Mouse (Mus musculus) left cerebral cortex, postnatal 14 days (tissue): ENCODE data around the gene Prkag2. TPM values are rescaled to one million over a fixed set of nuclear protein-coding genes. Genes with fewer than 3 reads are reported as not detected.
A peak's percentile ranks its signal among the peaks of the same experiment; 100 is the strongest.

Experiments used
- DNase-seq, 2 experiments: peaks; one replicate each; pipeline ENCODE4 v3.0.0; 2021 to 2022; ENCODE audit warnings: low spot score in 2 of 2, mixed read lengths in 1 of 2
- intact Hi-C: fragments of 180-260 bp; cut with DNase I; formaldehyde crosslinking; loops from one replicate; pipeline ENCODE4 v1.15.1; 2025
- total RNA-seq, 2 experiments: library from RNA; stranded (reverse); gene quantifications; 2 replicates each; pipeline ENCODE4 v1.2.3; 2021

Prkag2 gene
- total RNA-seq, 2 experiments from 2014 or later = 99.4 to 104 TPM

DNA sequence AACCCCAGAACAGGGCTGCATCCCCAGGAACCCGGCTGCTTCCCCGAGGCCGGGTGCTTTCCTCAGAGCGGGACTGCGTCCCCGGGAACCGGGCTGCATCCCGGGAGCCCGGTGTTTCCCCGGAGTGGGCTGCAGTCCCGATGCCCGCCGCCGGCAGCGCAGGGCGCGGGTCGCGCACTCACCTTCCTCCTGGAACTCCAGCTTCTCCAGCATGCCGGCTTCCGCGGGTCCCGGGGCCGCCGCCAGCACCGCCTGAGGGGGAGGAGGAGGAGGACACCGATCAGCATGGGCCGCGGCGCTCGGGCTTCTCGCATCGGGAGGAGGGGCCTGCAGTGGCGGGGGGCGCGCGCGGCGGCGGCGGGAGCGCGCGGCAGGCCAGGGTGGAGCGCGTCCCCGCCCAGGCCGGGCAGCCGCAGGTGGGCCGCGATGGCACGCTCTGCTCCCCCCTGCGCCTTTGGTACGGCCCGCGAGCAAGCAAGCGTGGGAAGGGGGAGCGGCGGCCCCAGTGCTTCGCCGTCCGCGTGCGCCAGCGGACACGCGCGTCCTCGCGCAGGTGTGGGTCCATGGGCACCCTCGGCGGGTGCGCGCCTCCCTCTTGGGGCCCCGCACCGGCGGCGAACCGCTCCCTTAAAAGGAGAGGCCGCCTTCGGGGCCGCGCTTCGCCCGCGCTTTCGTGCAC is 192.2 kb downstream of the Prkag2 start:
- intact Hi-C loops = loop anchor here (5.0 kb wide), 1 partner anchor 79 kb away; no protein-coding TSS in a partner anchor
- peak; percentile 88 to 90 for DNase-seq

DNA sequence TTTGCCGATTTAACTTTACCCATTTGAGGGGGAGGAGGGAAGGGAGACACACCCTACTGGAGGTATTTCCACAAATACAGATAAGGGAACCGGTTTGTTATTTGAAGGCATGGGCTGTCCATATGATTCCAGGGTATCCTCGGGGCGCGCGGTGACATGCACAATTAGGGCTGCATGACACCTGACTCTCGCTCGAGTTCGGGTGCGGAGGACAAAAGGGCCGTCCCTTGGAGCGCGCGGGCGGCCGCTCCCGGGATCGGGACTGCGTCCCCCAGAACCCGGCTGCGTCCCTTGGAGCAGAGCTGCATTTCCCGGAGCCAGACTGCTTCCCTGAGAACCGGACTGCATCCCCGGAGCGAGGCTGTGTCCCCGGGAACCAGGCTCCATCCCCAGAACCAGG is 192.7 kb downstream of the Prkag2 start:
- peak; percentile 28 to 48 for DNase-seq
- intact Hi-C loops = loop anchor here (5.0 kb wide), 1 partner anchor 80 kb away; no protein-coding TSS in a partner anchor

DNA sequence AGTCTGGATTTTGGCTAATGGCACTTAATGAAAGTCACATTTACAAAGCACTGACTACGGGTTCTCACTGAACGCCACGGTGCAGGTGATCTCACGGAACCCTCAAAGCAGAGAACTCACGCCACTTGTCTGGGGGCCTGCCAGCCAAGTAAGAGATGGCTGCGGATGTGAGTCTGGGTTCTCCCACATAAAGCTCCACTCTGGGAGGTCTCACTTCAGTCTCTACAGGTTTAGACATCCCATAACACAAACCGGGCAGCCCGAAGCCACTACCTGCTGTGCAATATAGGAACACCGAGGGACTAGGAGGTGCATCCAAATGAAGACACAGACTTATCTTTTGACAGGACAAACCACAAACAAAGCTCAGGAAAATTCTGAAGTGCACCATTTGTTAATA is 193.6 kb downstream of the Prkag2 start:
- no peak for DNase-seq
- intact Hi-C loops = loop anchor here (5.0 kb wide), 1 partner anchor 80 kb away; no protein-coding TSS in a partner anchor

DNA sequence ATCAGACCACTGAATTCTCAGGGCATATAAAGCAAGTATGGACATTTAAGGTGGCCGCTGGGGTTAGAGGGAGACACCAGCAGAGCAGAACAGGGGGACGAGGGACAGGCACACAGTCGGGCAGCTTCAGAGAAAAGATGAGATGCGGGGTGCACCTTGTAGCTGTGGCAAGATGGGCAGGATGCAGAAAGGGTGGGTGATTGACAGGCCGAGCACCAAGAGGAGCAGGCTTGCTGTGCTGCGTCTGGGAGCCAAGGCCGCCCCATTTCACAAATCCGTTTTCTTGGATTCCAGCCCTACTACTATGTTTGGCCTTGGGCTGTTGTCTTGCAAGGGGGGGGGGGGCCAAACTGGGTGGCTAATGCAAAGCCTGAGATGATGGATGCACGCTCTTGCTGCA is 195.5 kb downstream of the Prkag2 start:
- DNase-seq = no peak
- intact Hi-C loops = loop anchor here (5.0 kb wide), 1 partner anchor 82 kb away; no protein-coding TSS in a partner anchor

DNA sequence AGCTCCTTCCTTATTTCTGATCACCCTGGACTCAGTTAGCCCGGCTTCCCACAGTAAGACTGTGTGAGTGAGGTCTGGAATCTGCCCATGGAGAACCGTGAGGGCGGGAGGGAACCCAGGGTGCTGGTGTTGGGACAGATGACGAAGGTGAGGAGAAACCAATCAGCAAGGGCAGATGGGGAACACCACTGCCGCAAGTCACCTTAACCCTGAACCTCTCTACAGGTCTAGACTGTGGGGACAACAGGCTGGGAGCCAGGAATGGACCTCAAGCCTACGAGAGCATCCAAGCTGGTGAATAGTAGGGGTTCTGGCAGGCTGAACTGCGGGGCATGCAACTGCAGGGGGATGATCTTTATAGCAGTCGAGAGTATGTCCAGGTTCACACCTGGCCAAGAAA is 196.0 kb downstream of the Prkag2 start:
- no peak for DNase-seq
- intact Hi-C loops = no loop called here

DNA sequence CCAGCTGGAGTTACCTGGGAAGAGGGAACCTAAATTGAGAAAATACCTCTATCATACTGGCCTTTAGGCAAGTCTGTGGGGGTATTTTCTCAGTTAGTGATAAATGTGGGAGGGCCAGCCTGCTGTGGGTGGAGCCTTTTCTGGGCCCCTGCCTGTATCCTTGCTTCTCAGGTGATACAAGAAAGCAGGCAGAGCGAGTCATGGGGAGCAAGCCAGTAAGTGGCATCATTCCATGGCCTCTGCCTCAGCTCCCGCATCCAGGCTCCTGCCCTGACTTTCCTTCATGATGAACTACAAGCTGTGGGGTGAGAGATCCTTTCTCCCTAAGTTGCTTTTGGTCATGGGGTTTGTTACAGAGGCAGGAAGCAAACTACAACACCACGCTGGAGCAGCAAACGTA is 196.4 kb downstream of the Prkag2 start:
- intact Hi-C loops = no loop called here
- no peak for DNase-seq

DNA sequence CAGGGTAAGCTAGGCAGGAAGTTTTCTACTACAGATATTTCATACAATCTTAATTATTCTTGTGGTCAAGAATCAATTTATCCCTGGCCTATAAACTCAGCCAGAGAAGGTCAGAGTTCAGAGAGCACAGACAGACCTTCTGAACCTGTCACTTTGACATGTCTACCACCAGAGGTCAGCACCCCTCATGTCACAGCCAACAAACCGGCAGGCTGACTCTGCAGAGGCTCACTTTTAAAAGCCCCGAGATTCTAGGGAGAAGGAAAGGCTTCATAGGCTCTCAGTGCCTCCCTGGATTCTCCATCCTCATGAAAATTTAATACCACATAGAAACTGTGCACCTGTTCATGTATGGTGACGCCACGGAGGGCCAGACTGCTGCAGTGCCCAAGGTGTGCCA is 197.6 kb downstream of the Prkag2 start:
- intact Hi-C loops = no loop called here
- DNase-seq = no peak

DNA sequence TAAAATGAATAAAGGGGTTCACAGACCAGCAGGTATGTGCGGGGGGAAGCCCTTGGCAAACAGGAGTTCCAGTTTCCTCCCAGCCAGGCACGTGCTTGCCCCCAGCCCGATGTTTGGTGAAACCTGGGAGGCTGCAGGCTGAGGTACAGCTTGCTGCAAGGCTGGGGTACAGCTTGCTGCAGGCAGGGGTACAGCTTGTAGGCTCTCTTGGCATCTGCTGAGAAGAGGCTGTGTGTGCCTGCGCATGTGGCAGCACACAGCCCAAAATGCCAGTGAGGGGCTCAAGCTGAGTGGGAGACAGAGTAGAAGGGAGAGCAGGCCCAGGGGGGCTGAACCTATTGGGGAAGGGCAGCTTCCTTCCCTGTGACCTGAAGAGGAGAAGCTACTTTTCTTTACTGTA is 204.8 kb downstream of the Prkag2 start:
- no peak for DNase-seq
- intact Hi-C loops = no loop called here

DNA sequence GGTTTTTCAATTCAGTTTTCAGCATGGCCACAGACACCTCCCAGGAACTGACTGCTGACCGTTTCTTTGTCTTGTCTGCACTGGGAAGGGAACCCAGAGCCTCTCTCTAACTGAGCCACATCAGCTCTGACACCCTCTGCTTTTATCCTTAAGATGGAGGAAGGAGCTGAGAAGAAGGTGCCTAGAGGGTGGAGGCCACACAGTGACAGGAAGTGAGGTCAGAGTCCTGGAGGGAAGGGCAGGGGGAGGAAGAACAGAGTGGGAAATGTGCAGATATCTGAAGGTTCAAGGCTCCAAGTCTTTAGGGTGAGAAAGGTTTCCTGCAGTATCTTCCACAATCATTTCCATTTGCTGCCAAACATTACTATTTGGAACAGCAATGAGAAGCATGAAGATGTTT is 205.6 kb downstream of the Prkag2 start:
- DNase-seq = no peak
- intact Hi-C loops = no loop called here

DNA sequence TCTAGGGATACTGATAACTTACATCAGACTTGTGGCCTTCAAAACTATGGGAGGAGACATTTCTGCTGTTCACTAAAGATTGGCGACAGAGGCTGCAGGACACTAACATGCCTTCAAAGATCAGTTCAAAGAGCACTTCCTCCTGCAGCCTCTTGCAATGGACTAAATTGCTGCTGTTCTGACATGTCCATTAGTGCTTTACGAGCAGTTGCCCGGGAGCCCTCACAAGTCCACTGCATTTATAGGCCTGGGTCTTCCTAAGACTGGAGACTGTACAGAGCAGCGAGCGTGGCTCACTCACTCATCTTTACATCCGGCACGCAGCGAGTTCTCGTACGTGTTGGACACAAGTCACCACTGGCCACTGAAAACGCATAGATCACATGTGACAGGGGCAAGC is 208.0 kb downstream of the Prkag2 start:
- intact Hi-C loops = no loop called here

DNA sequence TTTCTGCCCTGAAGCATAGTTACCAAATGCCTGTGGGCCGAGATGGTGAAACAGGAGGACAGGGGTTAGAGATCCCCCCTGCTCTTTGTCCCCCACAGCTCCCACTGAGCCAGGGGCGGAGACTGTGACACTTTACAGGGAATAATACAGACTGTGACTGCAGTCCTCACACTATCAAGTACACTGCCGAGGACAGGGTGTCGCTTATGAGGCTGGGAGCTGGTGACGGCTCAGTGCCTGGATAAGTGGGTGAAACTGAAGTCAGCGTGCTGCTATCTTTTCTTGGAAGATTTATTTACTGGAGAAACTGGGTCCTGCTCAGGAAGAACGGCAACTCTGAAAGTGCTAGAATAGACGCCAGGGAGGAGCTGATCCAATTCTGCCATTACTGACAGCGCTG is 210.6 kb downstream of the Prkag2 start:
- intact Hi-C loops = no loop called here
- no peak for DNase-seq

More for the DNA sequence above, 208.0 kb downstream of the Prkag2 start:
- no peak for DNase-seq

DNA sequence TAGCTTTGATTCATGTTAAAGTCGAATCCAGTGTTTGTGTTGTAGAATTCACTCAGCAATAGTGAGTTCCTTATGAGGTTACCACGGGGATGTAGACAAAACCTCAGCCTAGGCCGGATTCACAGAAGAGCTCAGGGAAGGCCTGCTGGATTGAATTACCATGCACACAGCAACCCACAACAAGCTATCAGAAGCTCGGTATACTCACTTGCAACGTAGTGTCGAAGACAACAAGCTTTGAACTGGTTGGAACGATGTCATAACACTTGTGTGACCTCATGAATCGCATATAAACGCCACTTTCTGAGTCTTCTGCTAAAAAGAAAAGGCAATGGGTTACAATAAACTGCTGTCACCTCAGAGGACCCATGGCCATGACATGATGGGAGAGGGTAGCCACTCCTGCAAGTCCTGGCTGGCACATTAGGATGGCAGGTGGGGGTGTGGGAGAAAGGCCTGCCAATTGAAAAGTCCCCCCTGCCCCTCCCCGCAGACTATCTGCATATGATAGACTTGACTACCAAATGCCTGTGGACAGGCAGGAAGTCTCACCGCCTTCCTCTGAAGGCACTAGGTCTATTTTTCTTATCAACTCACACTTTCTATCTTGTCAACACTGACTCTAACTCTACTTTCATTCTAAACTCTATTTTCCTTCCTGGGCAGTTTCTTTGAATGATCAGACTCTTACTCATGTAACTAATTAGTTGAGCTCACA is 211.4 kb downstream of the Prkag2 start:
- DNase-seq = no peak
- intact Hi-C loops = no loop called here

DNA sequence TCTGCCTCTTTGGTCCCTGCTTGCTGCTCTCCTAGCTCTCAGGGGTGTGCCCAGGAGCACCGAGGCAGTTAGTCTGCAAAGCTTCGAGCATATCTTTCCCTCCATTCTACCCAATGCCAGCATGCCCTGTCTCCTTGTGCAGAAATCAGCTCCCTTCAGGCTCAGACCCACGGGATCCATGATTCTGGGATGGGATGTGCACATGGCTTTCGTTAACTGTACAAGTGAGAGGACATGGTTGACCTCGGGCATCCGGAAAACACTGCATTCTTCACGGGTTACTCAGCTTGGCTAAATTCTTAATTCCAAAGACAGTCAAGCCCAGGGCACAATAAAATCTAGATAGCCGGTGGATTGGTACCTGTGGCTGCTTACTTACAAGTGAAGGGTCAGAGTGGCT is 213.2 kb downstream of the Prkag2 start:
- no peak for DNase-seq
- intact Hi-C loops = no loop called here

DNA sequence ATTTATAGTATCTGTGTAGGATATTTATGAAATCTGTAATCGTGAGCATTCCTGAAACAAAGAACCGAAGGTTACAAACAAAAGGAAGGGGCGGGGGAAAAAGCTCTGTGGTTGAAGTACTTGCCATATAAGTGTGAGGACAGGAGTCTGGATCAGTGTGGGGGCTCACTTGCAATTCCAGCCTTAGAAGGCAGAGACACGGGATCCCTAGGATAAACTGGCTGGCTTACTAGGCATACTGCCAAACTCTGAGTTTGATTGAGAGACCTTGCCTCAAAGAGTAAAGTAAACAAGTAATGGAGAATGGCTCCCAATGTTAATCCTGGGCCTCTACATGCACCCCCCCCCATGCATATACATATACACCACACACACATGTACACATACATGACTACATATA is 221.7 kb downstream of the Prkag2 start:
- intact Hi-C loops = no loop called here
- no peak for DNase-seq

DNA sequence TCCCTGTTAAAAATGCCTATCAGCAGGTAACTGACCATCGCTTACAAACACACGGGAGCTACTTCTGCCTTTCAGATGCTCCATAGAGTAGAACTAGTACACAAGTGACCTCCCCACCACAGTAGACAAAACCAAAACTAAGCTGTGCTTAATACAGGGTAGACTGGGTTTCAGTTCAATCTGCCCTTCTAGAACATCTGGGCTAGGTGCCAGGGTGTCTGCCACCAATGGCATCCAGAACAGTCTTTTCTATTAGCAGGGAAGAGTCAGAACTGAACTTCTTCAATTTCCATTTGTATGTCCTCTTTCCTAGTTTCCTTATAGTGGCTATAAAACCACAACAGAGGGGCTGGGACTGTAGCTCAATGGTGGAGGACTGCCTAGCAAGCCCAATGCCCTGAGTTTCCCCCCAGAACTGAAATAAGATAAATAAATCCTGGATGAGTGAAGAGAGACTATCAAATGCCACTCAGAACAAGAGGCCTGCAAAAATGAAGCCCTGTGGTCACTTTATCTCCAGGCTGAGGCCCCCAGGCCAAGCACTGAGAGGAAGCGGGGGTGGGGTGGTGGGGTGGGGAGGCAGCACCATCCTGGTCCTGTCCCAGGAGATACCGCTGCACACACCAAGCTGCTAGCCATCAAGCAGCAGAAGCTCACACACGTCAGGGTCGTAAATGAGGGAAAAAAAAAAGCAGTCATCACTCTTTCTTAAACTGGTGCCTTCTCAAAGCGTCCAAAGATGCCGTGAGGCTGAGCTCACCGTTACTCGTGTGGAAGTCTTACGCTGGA is 222.4 kb downstream of the Prkag2 start:
- intact Hi-C loops = no loop called here
- DNase-seq = no peak

DNA sequence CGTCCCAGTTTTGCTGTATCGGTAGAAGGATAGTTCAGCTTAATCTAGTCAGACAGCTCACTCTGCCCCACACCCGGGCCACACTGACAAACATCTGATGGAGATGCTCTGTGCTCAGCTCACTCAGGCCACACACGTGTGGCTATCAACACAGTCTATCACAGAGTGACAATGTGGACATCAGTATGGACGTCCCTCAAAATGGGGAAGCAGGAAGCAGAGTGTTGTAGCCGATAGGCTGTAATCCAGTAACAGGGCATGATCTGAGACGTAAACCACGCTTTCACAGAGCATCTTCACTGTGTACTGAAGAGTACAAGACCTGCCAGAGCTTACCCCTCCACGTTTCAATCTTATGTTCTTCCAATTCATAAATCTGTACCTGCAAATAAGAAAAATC is 223.8 kb downstream of the Prkag2 start:
- intact Hi-C loops = no loop called here

DNA sequence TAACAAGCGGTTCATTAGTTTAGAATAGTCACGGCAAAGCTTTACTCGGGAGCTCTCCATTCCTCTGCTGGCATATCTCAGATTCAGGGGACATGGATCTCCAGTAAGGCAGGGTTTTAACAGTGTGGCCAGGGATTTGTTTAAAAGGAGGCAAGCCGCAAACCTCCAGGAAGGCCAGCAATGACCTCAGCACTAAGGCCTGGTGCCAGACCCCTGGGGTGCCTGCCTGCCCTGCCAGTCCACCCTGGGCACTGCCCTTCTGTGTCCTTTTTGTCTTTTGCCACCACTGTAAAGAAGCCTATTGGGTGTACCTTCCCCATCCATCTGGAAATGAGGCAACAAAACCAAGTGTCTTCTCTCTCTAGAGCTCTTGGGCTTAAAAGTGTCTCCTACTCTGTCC is 226.3 kb downstream of the Prkag2 start:
- intact Hi-C loops = no loop called here
- DNase-seq = no peak

More for the DNA sequence above, 223.8 kb downstream of the Prkag2 start:
- no peak for DNase-seq

DNA sequence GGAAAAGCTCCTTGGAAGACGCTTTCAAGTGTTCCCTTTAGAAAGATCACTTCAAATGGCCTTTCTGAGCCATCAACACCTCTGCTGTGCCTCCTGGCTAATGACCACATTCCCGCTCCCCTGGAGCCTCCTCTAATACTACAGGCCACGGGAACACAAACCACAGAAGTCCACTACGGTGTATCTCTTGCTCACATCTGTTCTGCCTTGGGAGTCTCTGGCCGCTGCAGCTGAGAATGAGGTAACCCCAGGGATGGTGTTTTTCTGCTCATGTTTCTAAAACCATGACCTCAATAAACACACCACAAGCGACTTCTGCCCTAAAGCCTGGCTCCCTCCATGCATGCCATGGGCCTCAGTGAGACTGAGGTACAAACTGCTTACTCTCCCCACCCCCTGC is 227.2 kb downstream of the Prkag2 start:
- DNase-seq = no peak

DNA sequence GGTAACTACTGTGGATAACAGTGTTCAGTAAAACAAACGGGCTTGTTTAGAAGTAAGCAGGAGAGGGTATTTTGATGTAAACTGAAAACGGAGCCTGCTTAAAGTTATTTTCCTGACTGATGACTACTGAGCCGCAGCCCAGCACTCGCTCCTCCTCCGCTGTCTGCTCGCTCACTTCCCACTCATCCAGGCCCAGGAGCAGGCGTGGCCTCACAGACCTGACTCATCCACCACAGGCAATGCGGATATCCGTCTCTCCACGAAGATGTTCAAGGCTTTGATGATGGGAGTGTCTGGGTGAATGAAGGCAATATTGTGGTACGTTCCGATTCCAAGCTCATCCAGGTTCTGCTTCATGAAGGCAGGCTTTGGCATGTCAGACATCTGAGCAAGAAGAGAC is 229.2 kb downstream of the Prkag2 start:
- peak; percentile 39 to 57 for DNase-seq
- intact Hi-C loops = no loop called here

More for the DNA sequence above, 227.2 kb downstream of the Prkag2 start:
- intact Hi-C loops = no loop called here

DNA sequence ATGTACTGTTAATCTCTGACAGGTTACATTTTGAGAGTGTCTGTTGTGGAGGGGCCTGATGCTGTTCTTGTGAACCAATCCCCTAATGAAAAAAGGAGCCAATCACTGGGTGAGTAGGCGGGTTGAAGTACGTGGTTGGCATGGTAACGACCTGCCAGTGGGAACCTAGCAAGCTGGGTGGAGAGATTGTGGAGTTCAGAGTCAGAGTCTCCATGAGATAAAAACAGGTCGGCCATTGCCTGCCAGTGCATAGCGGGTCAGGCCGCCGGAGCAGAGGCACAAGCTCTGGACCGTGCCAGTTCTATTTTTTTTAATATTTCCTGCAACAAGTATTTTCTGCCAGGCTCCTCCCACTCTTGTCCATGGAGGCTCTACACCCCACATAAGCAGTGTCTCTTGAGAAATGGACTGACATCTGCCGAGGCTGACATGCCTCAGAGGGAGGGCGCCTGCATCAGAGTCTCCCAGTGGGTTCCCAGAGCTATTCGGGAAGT is 230.6 kb downstream of the Prkag2 start:
- peak in 1 of 2 experiments; percentile 39 for DNase-seq
- intact Hi-C loops = no loop called here
